Mouse (Mus musculus) limb, embryonic 13.5 days (tissue): ENCODE measurements around the gene Prkag2. TPM values are rescaled to one million over a fixed set of nuclear protein-coding genes. Genes with fewer than 3 reads are reported as not detected.
A peak's percentile ranks its signal among the peaks of the same experiment; 100 is the strongest.

Experiments used
- ATAC-seq: fragments of 200-750 bp; cut with Nextera tagmentation; 2 replicates; pipeline ENCODE4 v1.8.0; 2017; ENCODE audit warnings: low read depth, moderate number of reproducible peaks, moderate TSS enrichment; ENCODE audit not compliant: low FRiP score
- H3K27ac ChIP-seq: fragments of 300-500 bp; sonication (generic); 2 replicates; pipeline ENCODE4 v1.5.1; 2015; ENCODE audit warnings: inconsistent platforms, mild to moderate bottlenecking, moderate library complexity
- H3K27me3 ChIP-seq: fragments of 300-500 bp; sonication (generic); 2 replicates; pipeline ENCODE4 v1.6.1; 2015; ENCODE audit warnings: mild to moderate bottlenecking, inconsistent platforms
- H3K36me3 ChIP-seq: fragments of 300-500 bp; sonication (generic); 2 replicates; pipeline ENCODE4 v1.6.1; 2015; ENCODE audit warnings: inconsistent platforms, mild to moderate bottlenecking, moderate library complexity
- H3K4me1 ChIP-seq: fragments of 300-500 bp; sonication (generic); 2 replicates; pipeline ENCODE4 v1.6.1; 2015; ENCODE audit warnings: inconsistent platforms
- H3K4me2 ChIP-seq: fragments of 300-500 bp; sonication (generic); replicated peaks from 2 replicates; pipeline ENCODE4 v1.6.1; 2015; ENCODE audit warnings: inconsistent platforms, mild to moderate bottlenecking, moderate library complexity
- H3K4me3 ChIP-seq: fragments of 300-500 bp; sonication (generic); 2 replicates; pipeline ENCODE4 v1.5.1; 2015; ENCODE audit warnings: moderate library complexity, mild to moderate bottlenecking, inconsistent platforms
- H3K9ac ChIP-seq: fragments of 300-500 bp; sonication (generic); 2 replicates; pipeline ENCODE4 v1.6.1; 2015; ENCODE audit warnings: mild to moderate bottlenecking, inconsistent platforms
- H3K9me3 ChIP-seq: fragments of 300-500 bp; sonication (generic); 2 replicates; pipeline ENCODE4 v1.6.1; 2016; ENCODE audit warnings: inconsistent platforms
- WGBS: fragments of 180-500 bp; shearing (Covaris S2); methylation state at CpG from one replicate; pipeline ENCODE4 v1.1.7; 2015; 5-methylcytosine and 5-hydroxymethylcytosine counted together
- polyA plus RNA-seq: library from polyadenylated mRNA; unstranded; fragments of >200 nt; fragmentation: Nextera tagmentation; extraction: Ambion mirVana; gene quantifications from 2 replicates; pipeline ENCODE4 v1.2.1, GENCODE M21; 2015

Gene Prkag2
- polyA plus RNA-seq, 1 experiment from 2014 or later: 21.3 TPM

DNA sequence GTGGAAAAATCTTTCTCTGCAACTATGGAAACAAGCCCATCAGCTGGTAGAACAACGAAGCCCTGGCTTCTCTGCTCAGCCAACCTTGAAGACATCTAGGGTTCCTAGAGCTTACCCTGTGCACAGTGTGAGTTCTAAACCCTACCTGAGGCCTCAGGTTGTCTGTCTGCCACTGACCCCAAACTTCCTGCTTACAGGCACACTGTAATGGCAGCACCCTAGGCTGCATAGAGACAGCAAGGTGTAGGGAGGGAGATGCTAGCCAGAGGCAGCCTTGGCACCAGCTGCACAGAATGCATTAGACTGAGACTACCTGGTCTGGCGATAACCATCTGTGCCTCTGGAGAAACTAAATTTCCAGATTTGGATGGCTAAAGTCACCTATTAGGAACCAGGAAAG lies 61.6 kb downstream of the Prkag2 start:
- Histone ChIP-seq H3K4me3 (no peak overlapping the region), H3K4me2 (no peak overlapping the region), H3K9ac (no peak overlapping the region), H3K4me1 (no peaks in the 10 kb centered on the region), H3K27me3 (no peaks in the 10 kb centered on the region), H3K27ac (no peak overlapping the region), H3K36me3 (no peaks in the 10 kb centered on the region), H3K9me3 (no peaks in the 10 kb centered on the region)
- WGBS: 90% methylated on average over 2 of the region's 2 CpGs
- ATAC-seq: no peak

DNA sequence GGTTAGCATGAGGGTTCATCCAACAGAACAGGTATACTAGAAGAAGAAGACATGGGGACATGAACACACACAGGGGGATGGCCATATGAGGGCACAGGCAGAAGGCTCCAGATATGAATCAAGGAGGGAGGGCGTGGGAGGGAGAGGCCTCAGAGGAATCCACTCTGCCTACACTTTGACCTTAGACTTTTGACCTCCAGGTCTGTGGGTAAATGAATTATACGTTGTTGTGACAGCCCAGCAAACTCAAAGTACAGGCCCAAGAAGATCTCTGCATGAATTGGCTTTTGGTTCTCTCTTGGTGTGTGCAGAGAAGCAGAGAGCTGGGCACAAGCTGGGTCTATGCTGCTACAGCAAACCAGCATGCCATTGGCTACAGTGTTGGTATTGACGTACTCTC lies 65.1 kb downstream of the Prkag2 start:
- Histone ChIP-seq H3K4me2 (no peak overlapping the region), H3K9me3 (no peaks in the 10 kb centered on the region), H3K27me3 (no peaks in the 10 kb centered on the region), H3K4me3 (no peak overlapping the region), H3K4me1 (no peaks in the 10 kb centered on the region), H3K36me3 (no peaks in the 10 kb centered on the region), H3K9ac (no peak overlapping the region), H3K27ac (no peak overlapping the region)
- 86% methylated on average over 3 of the region's 3 CpGs for WGBS
- no peak for ATAC-seq

DNA sequence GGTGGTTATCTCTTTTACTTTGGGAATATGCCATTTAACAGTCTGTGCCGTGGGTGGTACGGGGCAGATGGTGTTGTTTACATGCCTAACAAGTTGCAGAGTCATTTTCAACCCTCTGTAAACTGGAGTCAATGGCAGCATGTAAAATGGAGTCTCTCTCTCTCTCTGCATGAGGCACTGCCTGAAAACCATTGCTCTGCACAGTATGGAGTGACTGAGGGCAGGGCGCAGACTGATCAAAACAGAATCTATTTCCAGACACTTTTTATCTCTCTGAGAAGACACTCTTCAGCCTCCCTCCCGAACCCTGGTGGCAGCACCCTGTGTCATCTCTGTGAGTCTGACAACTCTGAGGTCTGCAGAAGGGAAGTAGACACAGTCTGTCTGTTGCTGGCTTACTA lies 69.0 kb downstream of the Prkag2 start:
- H3K4me2 ChIP-seq: no peak overlapping the region
- H3K4me1 ChIP-seq: no peaks in the 10 kb centered on the region
- no peak for ATAC-seq
- H3K27me3 ChIP-seq: no peaks in the 10 kb centered on the region
- no peak overlapping the region for H3K9ac ChIP-seq
- no peaks in the 10 kb centered on the region for H3K36me3 ChIP-seq
- no peak overlapping the region for H3K27ac ChIP-seq
- 74% methylated on average over 4 of the region's 4 CpGs for WGBS
- H3K9me3 ChIP-seq: no peaks in the 10 kb centered on the region
- H3K4me3 ChIP-seq: no peak overlapping the region

DNA sequence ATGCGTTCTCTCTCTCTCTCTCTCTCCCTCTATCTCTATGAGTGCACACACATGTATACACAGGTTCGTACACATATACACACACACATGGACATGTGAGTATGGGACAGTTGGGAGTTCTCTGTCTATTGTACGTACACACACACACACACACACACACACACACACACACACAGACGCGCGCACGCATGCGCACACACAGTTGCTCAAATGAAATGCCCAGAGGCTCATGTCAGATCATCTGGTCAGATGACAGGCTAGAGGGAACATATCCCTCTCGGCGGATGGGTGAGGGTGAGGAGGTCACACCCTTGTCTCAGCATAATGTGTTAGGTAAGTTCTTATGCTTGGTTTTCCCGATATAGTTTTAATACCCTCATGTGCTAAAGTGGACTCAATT lies 69.4 kb downstream of the Prkag2 start:
- no peaks in the 10 kb centered on the region for H3K4me1 ChIP-seq
- no peaks in the 10 kb centered on the region for H3K27me3 ChIP-seq
- 82% methylated on average over 11 of the region's 11 CpGs for WGBS
- no peak overlapping the region for H3K9ac ChIP-seq
- no peak overlapping the region for H3K4me3 ChIP-seq
- no peaks in the 10 kb centered on the region for H3K9me3 ChIP-seq
- H3K36me3 ChIP-seq: no peaks in the 10 kb centered on the region
- H3K4me2 ChIP-seq: no peak overlapping the region
- no peak for ATAC-seq
- H3K27ac ChIP-seq: no peak overlapping the region

DNA sequence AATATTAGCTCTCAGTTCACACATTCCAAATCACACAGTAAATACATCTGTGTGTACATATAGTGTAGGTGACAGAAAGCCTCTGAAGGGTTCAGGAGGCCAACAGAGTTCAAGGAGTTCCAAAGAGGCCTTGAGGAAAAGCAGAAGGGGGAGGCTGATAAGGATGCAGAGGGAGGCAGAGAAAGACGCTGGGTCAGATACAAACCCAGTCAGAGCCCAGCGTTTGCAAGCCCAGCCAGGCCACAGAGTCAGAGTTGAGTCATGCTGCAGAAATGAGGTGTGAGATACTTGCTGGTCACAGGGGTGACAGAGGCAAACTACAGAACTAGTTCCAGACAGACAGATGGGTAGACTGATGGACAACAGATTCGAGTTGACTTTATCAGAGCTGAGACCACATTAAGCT lies 70.2 kb downstream of the Prkag2 start:
- WGBS: 32% methylated on average over 3 of the region's 3 CpGs

DNA sequence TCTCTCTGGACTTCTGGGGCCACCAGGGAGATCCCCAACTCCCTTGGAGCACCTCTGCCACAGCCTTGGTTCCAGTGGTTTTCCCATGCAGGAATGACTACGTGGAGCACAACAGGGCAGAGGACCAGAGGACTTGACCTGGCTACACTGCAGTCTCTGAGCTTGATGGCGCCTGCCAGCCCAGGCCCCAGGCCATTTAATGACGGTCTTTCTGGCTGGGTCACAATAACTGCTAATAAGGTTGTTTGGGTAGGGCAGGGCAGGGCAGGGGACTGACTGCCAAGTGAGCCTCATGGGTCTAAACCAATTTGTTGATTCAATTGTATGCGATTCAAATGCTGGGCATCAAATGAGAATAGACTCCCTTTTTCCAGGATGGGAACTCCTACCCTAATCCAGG lies 72.8 kb downstream of the Prkag2 start:
- Histone ChIP-seq H3K4me3 (no peak overlapping the region), H3K4me1 (no peaks in the 10 kb centered on the region), H3K36me3 (no peaks in the 10 kb centered on the region), H3K27me3 (no peaks in the 10 kb centered on the region), H3K27ac (no peak overlapping the region), H3K9ac (no peak overlapping the region), H3K4me2 (no peak overlapping the region), H3K9me3 (no peaks in the 10 kb centered on the region)
- WGBS: 61% methylated on average over 4 of the region's 4 CpGs
- ATAC-seq: no peak

More for the DNA sequence above, 70.2 kb downstream of the Prkag2 start:
- Histone ChIP-seq H3K4me3 (no peak overlapping the region), H3K27me3 (no peaks in the 10 kb centered on the region), H3K27ac (no peak overlapping the region), H3K36me3 (no peaks in the 10 kb centered on the region), H3K9ac (no peak overlapping the region), H3K9me3 (no peaks in the 10 kb centered on the region), H3K4me1 (no peaks in the 10 kb centered on the region), H3K4me2 (no peak overlapping the region)
- ATAC-seq: no peak

DNA sequence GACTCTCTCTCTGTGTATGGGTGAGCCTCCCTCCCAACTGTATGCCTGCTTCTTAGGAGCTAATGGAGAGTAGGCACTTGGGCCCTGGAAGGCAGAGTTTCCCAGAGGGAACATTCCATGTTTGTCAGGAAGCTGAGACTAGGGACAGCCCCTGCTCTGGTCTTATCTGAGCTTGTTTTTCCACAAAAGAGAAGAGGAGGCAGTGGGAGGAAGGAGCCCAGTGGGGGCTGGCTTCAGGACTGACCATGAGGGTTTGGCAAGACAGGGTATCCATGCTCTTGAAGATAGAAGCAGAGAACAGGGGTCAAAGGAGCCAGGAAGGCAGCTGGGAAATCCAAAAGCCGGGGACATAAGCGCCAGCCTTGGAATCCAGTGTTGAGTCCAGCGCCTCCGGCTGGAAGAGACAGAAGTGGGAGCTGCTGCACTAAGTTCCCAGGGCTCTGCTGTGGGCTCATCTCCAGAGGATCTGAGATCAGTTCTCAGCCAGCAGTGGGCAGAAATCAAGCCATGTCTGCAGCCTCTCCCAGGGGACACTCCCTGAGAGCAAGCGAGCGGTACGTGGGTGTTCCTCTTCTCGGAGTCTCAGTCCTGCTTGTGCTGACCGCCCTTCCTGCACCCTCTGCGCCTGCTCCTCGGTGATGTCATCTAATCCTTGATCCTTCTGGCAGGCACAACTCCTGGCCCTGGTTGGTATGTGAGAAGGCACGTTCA lies 75.0 kb downstream of the Prkag2 start:
- H3K4me3 ChIP-seq: no peak overlapping the region
- H3K27ac ChIP-seq: no peak overlapping the region
- WGBS: 75% methylated on average over 12 of the region's 12 CpGs
- no peak overlapping the region for H3K9ac ChIP-seq
- no peak for ATAC-seq
- no peaks in the 10 kb centered on the region for H3K4me1 ChIP-seq
- H3K4me2 ChIP-seq: no peak overlapping the region
- H3K27me3 ChIP-seq: no peaks in the 10 kb centered on the region
- no peaks in the 10 kb centered on the region for H3K36me3 ChIP-seq
- no peaks in the 10 kb centered on the region for H3K9me3 ChIP-seq

DNA sequence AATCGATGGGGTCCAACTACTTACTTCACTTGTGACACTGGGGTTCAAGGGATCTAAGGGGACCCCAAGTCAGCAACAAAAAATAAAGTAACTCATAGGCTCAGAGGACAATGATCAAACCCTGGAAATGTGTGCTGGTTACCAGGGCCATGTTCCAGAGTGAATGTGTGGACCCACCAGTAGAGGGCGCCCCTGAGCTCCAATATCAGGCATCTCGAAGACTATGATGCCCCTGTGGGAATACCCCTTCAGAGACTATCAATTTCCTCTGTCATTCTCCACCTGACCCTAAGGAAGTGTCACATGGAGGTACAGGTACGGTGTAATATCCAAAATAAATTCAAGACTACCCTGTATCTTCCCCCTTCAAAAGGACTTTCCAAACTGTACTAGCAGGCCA lies 77.5 kb downstream of the Prkag2 start:
- no peaks in the 10 kb centered on the region for H3K27me3 ChIP-seq
- H3K4me2 ChIP-seq: no peak overlapping the region
- no peaks in the 10 kb centered on the region for H3K36me3 ChIP-seq
- 49% methylated on average over 4 of the region's 4 CpGs for WGBS
- H3K9me3 ChIP-seq: no peaks in the 10 kb centered on the region
- H3K9ac ChIP-seq: no peak overlapping the region
- no peak for ATAC-seq
- H3K4me3 ChIP-seq: no peak overlapping the region
- no peak overlapping the region for H3K27ac ChIP-seq
- H3K4me1 ChIP-seq: no peaks in the 10 kb centered on the region

DNA sequence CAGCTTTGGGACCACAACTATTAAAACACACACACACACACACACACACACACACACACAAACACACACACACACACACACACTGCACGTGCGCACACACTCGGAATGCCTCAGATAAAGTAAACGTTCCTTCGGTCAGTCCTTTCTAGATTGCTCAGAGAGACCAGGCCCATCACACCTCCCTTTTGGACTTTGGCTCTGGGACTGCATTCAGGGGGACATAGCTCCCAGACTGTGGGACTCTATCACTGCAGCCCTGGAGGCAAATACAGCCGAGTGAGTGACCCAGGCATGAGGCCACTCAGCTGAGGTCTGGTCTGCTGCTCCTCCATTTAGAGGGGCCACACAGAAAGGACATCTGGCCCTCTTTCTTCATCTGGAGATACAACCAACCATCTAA lies 81.2 kb downstream of the Prkag2 start:
- Histone ChIP-seq H3K4me3 (no peak overlapping the region), H3K9ac (no peak overlapping the region), H3K9me3 (no peaks in the 10 kb centered on the region), H3K36me3 (no peaks in the 10 kb centered on the region), H3K4me1 (no peaks in the 10 kb centered on the region), H3K27ac (no peak overlapping the region), H3K27me3 (no peaks in the 10 kb centered on the region), H3K4me2 (no peak overlapping the region)
- ATAC-seq: no peak
- WGBS: 83% methylated on average over 6 of the region's 6 CpGs

DNA sequence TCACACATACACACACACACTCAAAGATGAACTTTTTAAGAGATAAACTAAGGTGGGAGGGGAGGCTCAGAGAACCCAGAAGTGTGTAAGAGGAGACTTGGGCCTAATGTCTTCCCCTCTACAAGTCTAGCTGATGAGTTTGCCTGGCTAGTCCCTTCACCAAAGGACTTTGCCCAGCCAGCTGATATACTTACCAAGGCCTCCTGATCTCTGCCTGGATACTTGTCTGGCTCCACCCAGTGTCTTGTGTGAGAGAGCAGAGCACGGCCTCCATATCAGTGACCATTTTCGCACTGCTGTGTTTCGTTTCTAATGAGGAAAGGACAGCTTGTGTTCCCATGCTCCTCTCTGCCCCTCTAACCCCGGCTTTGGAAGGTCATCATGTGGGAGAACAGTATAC lies 88.3 kb downstream of the Prkag2 start:
- Histone ChIP-seq H3K9me3 (no peaks in the 10 kb centered on the region), H3K9ac (no peak overlapping the region), H3K36me3 (no peaks in the 10 kb centered on the region), H3K4me1 (peaks cover 38% of the 10 kb centered on the region), H3K27me3 (no peaks in the 10 kb centered on the region), H3K4me2 (no peak overlapping the region), H3K27ac (no peak overlapping the region), H3K4me3 (no peak overlapping the region)
- ATAC-seq: no peak
- 87% methylated on average over 4 of the region's 4 CpGs for WGBS

DNA sequence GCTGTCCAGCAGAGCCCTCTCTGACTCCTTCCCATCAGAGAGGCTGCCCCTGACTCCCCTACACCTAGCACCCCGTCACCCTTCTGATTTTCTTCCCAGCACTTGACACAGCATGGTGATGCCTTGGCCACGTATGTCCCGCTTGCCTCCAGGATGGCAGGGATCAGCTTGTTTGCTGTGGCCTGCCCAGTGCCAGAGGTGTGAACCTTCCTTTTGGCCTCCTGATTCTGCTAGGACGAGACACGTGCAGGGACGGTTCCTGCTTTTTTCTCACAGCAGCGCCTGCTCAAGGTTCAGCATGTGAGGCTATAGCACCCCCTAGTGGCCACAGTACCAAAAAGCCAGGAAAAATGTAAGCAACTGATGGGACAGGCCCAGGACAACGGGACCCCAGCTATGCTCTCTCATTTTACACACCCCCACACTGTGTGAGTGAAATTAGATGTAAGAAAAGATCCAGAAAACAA lies 89.4 kb downstream of the Prkag2 start:
- peaks cover 40% of the 10 kb centered on the region for H3K4me1 ChIP-seq
- H3K27me3 ChIP-seq: no peaks in the 10 kb centered on the region
- ATAC-seq: peak; percentile 44
- H3K9ac ChIP-seq: no peak overlapping the region
- WGBS: 5% methylated on average over 8 of the region's 8 CpGs
- no peaks in the 10 kb centered on the region for H3K9me3 ChIP-seq
- no peaks in the 10 kb centered on the region for H3K36me3 ChIP-seq
- no peak overlapping the region for H3K4me3 ChIP-seq
- H3K4me2 ChIP-seq: peak overlapping the region; percentile 45
- no peak overlapping the region for H3K27ac ChIP-seq

DNA sequence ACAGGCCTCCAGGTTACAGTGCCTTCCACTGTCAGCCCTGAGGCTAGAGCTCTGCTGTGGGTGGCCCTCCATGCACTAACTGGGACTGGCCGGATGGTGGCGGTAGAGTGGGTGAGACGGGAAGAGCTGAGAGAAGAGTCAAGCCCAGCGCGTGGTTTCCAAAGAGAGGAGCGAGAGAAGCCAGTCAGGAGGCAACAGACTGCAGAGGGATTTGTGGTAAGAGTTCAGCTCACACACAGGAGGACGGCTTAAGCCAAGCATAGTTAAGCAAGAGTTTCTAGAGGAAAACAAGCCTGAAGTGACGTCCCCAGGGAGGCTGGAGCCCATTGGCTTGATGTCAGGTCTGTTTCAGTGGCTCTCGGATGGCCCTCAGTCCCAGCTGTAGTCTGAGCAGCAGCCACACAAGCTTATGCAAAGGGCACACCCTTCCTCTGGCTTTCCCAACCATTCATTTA lies 90.0 kb downstream of the Prkag2 start:
- 6% methylated on average over 9 of the region's 9 CpGs for WGBS
- H3K36me3 ChIP-seq: no peaks in the 10 kb centered on the region
- peak overlapping the region; percentile 45 for H3K4me2 ChIP-seq
- H3K27me3 ChIP-seq: no peaks in the 10 kb centered on the region
- no peak overlapping the region for H3K9ac ChIP-seq
- H3K9me3 ChIP-seq: no peaks in the 10 kb centered on the region
- peak; percentile 70 for ATAC-seq
- no peak overlapping the region for H3K27ac ChIP-seq
- no peak overlapping the region for H3K4me3 ChIP-seq
- H3K4me1 ChIP-seq: peaks cover 40% of the 10 kb centered on the region

DNA sequence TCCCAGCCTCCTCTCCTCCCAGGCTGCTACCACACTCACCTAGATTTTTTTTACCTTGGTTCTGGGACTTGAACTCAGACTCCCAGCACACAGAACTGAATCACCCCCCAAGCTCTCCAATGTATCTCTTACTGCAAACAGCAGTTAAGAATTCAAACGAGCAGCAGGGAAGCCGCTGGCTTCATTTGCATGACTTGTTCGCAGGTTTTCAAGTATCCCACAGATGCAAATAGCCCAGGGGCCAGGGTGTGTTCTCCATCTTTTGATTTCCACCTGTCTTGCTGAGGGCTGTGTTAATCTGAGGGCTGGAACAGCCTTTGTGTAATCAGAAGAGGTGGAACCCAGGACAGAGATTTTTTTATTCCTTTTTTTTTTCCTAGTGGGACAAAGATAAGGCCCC lies 90.7 kb downstream of the Prkag2 start:
- no peak overlapping the region for H3K27ac ChIP-seq

More for the DNA sequence above, 90.7 kb downstream of the Prkag2 start:
- Histone ChIP-seq H3K4me1 (peaks cover 40% of the 10 kb centered on the region), H3K27me3 (no peaks in the 10 kb centered on the region), H3K9ac (no peak overlapping the region), H3K36me3 (no peaks in the 10 kb centered on the region), H3K4me2 (no peak overlapping the region), H3K4me3 (no peak overlapping the region), H3K9me3 (no peaks in the 10 kb centered on the region)
- no peak for ATAC-seq
- WGBS: 37% methylated on average over 3 of the region's 3 CpGs
